Mouse (Mus musculus) lung, postnatal 0 days (tissue): Measurements from ENCODE around the gene Hivep3. TPM values are rescaled to one million over a fixed set of nuclear protein-coding genes. Genes with fewer than 3 reads are reported as not detected.

ENCODE experiments used
- ATAC-seq: fragments of 200-750 bp; cut with Nextera tagmentation; 2 replicates; pipeline ENCODE4 v1.8.0; 2017; ENCODE audit warnings: moderate library complexity
- DNase-seq: peaks from one replicate; pipeline ENCODE4 v3.0.0-alpha.2; 2016; ENCODE audit warnings: low spot score
- H3K27ac ChIP-seq: fragments of 300-500 bp; sonication (generic); 2 replicates; pipeline ENCODE4 v1.5.1; 2014; ENCODE audit warnings: antibody characterized with exemption, mild to moderate bottlenecking, low read length, mixed read lengths
- H3K27me3 ChIP-seq: fragments of 300-500 bp; sonication (generic); replicated peaks from 2 replicates; pipeline ENCODE4 v1.6.1; 2014; ENCODE audit warnings: low read length, mixed read lengths; ENCODE audit not compliant: insufficient read depth
- H3K36me3 ChIP-seq: fragments of 300-500 bp; sonication (generic); 2 replicates; pipeline ENCODE4 v1.6.1; 2014; ENCODE audit warnings: low read length, mixed read lengths; ENCODE audit not compliant: insufficient read depth
- H3K4me1 ChIP-seq: fragments of 300-500 bp; sonication (generic); 2 replicates; pipeline ENCODE4 v1.6.1; 2014; ENCODE audit warnings: antibody characterized with exemption, low read depth, low read length, mixed read lengths; ENCODE audit not compliant: insufficient read depth
- H3K4me2 ChIP-seq: fragments of 300-500 bp; sonication (generic); replicated peaks from 2 replicates; pipeline ENCODE4 v1.6.1; 2014; ENCODE audit warnings: low read depth, mild to moderate bottlenecking, low read length, moderate library complexity, mixed read lengths
- H3K4me3 ChIP-seq: fragments of 300-500 bp; sonication (generic); 2 replicates; pipeline ENCODE4 v1.5.1; 2014; ENCODE audit warnings: low read depth, low read length
- H3K9ac ChIP-seq: fragments of 300-500 bp; sonication (generic); replicated peaks from 2 replicates; pipeline ENCODE4 v1.6.1; 2014; ENCODE audit warnings: low read depth, mild to moderate bottlenecking
- H3K9me3 ChIP-seq: fragments of 300-500 bp; sonication (generic); 2 replicates; pipeline ENCODE4 v1.6.1; 2016; ENCODE audit warnings: low read length, mixed read lengths
- CTCF ChIP-seq: IDR thresholded peaks from 2 replicates; pipeline ENCODE4 v1.5.1; 2016; ENCODE audit warnings: antibody characterized with exemption, mild to moderate bottlenecking
- EP300 ChIP-seq: IDR thresholded peaks from 2 replicates; pipeline ENCODE4 v1.6.1; 2016; ENCODE audit warnings: antibody characterized with exemption, mild to moderate bottlenecking, control low read depth
- WGBS: fragments of 180-500 bp; shearing (Covaris S2); extraction: QIAGEN DNeasy Blood & Tissue Kit; methylation state at CpG from one replicate; pipeline ENCODE4 v1.1.7; 2014; 5-methylcytosine and 5-hydroxymethylcytosine counted together
- polyA plus RNA-seq: library from polyadenylated mRNA; unstranded; fragments of >200 nt; fragmentation: Nextera tagmentation; extraction: Ambion mirVana; gene quantifications from 2 replicates; pipeline ENCODE4 v1.2.1, GENCODE M21; 2015

Gene Hivep3
- polyA plus RNA-seq, 1 experiment from 2014 or later: 30.7 TPM

DNA sequence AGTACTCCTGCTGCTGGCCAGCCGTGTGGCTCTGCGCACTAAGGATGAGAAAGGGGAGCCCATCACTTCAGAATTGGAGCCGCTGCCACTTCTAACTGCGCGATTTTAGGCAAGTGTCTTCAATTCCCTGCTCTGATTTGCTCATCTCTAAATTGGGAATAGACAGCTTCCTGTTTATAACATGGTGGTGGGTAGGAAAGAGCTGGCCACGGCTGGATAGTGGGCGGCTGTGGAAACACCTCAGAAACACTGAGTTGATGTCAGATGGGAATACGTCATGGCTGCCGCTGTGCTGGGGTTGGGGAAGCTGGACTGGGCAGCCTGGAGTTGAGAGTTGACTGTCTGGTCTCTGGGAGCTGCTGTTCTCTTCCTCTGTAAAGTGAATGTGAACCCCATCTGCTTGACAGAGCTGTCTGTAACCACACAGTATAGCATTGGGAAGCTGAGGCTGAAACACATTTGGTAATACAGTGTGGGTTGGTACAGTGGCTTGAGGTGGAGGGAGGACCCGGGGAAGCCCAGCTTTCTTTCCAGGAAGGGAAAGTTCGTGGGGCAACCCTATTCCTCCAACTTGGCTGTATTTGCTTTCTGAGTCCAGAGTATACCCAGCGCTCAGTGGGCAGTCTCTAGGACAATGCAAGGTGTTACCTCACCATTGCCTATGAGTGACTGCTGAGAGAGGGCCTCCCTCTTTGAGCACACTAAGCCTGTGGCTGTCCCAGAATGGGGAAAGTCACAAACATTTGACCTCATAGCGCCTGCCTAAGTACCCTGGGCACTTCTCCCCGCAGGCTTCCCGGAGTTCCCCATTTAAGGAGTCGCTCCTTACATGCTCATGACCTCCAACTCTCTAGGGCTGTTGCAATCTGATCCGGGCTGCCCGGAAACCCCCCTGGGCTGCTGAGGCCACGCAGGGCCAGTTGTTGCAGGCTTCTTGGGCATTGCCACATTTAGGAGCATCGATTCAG lies 232.8 kb downstream of the Hivep3 start:
- Histone ChIP-seq H3K27ac (peak overlapping the region; percentile 52), H3K9me3 (no peaks in the 10 kb centered on the region), H3K4me2 (no peak overlapping the region), H3K36me3 (no peaks in the 10 kb centered on the region), H3K4me3 (no peak overlapping the region), H3K9ac (no peak overlapping the region), H3K27me3 (no peaks in the 10 kb centered on the region), H3K4me1 (peaks cover 18% of the 10 kb centered on the region; the same call in 1 of the 2 replicates)
- ATAC-seq (peak; percentile 90), DNase-seq (peak; percentile 87)
- WGBS: 37% methylated on average over 20 of the region's 20 CpGs
- no peak for TF ChIP-seq CTCF
- peak; percentile 49; the same call in 1 of the 2 replicates for TF ChIP-seq EP300

DNA sequence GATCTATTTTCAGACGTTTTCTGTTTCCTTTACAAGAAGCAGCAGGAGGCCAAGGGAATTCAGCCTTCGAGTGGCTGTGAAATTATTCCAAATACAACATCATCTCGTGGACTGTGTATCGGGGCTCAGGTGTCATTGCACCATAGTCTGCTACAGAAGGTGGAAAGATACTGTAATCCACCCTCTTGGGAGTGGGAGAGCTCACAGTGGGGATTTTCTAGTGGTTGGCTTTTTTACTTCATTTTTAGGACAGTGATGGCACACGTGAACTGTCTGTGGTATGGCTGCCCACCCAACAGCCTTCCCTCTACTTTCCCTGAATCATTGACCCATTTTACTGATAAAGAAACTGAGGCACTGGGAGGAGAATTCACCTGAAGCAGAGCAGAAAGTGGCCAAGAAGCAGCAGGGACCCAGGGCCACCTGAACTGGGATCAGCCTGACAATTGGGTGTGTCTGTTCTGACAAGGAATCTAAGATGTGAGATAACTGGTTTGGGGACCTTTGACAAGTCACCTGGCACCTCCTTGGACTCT lies 233.6 kb downstream of the Hivep3 start:
- Histone ChIP-seq H3K4me3 (no peak overlapping the region), H3K27me3 (no peaks in the 10 kb centered on the region), H3K27ac (no peak overlapping the region), H3K4me1 (peaks cover 18% of the 10 kb centered on the region; the same call in 1 of the 2 replicates), H3K9me3 (no peaks in the 10 kb centered on the region), H3K4me2 (no peak overlapping the region), H3K36me3 (no peaks in the 10 kb centered on the region), H3K9ac (no peak overlapping the region)
- WGBS: 36% methylated on average over 5 of the region's 5 CpGs
- TF ChIP-seq EP300 (no peak; the same call in 1 of the 2 replicates), CTCF (no peak)
- ATAC-seq: peak; percentile 11; the same call in 1 of the 2 replicates
- DNase-seq: no peak

DNA sequence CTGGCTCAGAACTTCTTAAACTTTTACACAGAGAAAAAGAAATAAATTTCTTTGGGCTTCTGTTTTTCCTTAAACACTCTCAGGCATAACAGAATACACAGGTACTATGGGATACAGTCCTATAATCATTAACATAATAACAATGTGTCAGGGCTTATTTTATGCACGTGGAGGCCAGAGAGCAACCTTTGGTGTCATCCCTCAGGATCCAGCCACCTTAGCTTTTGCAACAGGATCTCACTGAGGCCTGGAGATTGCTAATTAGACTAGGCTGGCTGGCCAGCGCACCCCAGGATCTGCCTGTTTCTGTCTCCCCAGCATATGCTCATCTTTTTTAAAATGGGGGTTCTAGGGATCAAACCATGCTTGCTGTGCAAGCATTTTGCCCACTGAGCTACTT lies 234.1 kb downstream of the Hivep3 start:
- 60% methylated on average over 2 of the region's 2 CpGs for WGBS

DNA sequence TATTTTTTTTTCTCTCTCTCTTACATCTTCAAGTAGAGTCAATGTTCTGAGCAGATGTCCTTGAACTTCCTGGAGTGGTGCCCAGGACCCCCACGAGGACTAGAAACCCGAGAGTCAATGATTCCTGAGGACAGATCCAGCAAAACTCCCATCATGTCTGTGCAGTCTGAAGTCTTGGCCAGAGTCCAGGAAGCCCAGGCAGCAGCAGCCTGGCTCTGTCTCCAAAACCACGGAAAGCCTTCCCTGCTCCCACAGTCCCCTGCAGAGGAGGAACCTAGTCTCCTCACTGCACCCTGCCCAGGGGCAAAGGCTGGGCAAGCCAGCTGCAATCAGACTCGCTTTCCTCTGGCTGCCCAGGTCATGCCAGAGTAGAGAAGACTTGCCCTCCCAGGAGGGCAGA lies 234.5 kb downstream of the Hivep3 start:
- Histone ChIP-seq H3K27me3 (no peaks in the 10 kb centered on the region), H3K4me2 (no peak overlapping the region), H3K4me3 (no peak overlapping the region), H3K9ac (no peak overlapping the region), H3K36me3 (no peaks in the 10 kb centered on the region), H3K9me3 (no peaks in the 10 kb centered on the region), H3K27ac (no peak overlapping the region), H3K4me1 (peaks cover 18% of the 10 kb centered on the region; the same call in 1 of the 2 replicates)
- no peak for ATAC-seq
- WGBS: 11% methylated on average over 4 of the region's 4 CpGs
- TF ChIP-seq EP300 (no peak), CTCF (no peak)
- DNase-seq: peak; percentile 41

More for the DNA sequence above, 234.1 kb downstream of the Hivep3 start:
- no peak for TF ChIP-seq CTCF
- no peak for TF ChIP-seq EP300
- Histone ChIP-seq H3K27me3 (no peaks in the 10 kb centered on the region), H3K4me3 (no peak overlapping the region), H3K9me3 (no peaks in the 10 kb centered on the region), H3K9ac (no peak overlapping the region), H3K4me1 (peaks cover 18% of the 10 kb centered on the region; the same call in 1 of the 2 replicates), H3K4me2 (no peak overlapping the region), H3K27ac (no peak overlapping the region), H3K36me3 (no peaks in the 10 kb centered on the region)
- no peak for ATAC-seq
- no peak for DNase-seq

DNA sequence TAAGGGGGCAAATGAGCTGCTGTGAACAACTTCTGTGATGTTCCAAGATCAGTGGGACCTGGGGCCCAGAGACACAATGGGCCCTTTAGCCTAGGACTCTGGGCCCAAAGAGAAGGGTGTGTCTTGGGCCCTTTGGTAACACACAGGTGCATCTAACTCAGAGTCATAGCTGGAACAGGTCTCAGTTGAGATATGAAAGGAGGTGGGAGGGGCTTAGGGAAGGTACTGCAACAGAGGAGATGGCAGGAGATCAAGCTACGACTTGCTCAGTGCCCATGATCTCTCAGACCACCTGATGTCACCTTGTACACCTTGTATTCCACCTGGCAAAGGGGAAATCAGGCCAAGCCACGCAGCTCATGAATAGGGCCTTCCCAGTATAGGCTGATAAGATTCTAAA lies 235.3 kb downstream of the Hivep3 start:
- ATAC-seq: no peak
- Histone ChIP-seq H3K36me3 (no peaks in the 10 kb centered on the region), H3K9ac (no peak overlapping the region), H3K4me3 (no peak overlapping the region), H3K4me2 (no peak overlapping the region), H3K27ac (no peak overlapping the region), H3K9me3 (no peaks in the 10 kb centered on the region), H3K27me3 (no peaks in the 10 kb centered on the region), H3K4me1 (peaks cover 18% of the 10 kb centered on the region; the same call in 1 of the 2 replicates)
- no peak for DNase-seq
- WGBS: 54% methylated on average over 2 of the region's 2 CpGs
- TF ChIP-seq CTCF (no peak), EP300 (no peak)

DNA sequence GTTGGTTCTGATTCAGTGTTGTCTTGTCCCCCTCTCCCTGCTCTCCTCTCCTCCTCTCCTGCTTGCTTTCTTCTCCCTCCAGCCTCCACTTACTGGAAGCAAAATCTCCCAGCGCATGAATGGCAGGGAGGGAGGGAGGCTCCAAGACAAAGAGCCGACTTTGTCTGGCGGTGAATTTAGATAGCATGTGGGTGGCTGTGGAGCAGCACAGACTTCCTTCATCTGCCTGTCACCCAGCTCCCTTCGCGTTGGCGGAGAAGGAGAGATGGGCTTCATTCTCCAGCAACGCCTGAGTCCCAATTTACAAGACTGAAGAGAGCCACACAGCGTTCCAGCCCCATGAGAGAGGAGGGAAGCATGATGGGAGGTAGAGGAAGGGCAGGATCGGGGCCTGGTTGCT lies 236.6 kb downstream of the Hivep3 start:
- no peak overlapping the region for H3K9ac ChIP-seq
- no peak overlapping the region for H3K4me3 ChIP-seq
- no peak for DNase-seq

More for the DNA sequence above, 236.6 kb downstream of the Hivep3 start:
- Histone ChIP-seq H3K4me2 (no peak overlapping the region), H3K27me3 (no peaks in the 10 kb centered on the region), H3K27ac (no peak overlapping the region), H3K4me1 (peaks cover 18% of the 10 kb centered on the region; the same call in 1 of the 2 replicates), H3K36me3 (no peaks in the 10 kb centered on the region), H3K9me3 (no peaks in the 10 kb centered on the region)
- 53% methylated on average over 9 of the region's 9 CpGs for WGBS
- TF ChIP-seq CTCF (no peak), EP300 (no peak)
- ATAC-seq: no peak
